Mouse (Mus musculus): ENCODE data around the gene Arpp21. TPM values are rescaled to one million over a fixed set of nuclear protein-coding genes. Genes with fewer than 3 reads are reported as not detected.

Arpp21 gene
- polyA plus RNA-seq (2017; shearing (Covaris generic)), result 0.65 TPM

GRCm38 (mm10) chr9:112235696-112236397 is at the start of gene Arpp21:
Gene Arpp21 (minus strand): TSS chr9:112235938.

